Mouse (Mus musculus): ENCODE measurements around the gene Map1a. TPM values are rescaled to one million over a fixed set of nuclear protein-coding genes. Genes with fewer than 3 reads are reported as not detected.
A peak's percentile ranks its signal among the peaks of the same experiment; 100 is the strongest.

The Map1a gene
- total RNA-seq (2015) (0.10 TPM in 1 of 2 replicates, not detected in the other), total RNA-seq (2017) (not detected in 2 replicates)

DNA sequence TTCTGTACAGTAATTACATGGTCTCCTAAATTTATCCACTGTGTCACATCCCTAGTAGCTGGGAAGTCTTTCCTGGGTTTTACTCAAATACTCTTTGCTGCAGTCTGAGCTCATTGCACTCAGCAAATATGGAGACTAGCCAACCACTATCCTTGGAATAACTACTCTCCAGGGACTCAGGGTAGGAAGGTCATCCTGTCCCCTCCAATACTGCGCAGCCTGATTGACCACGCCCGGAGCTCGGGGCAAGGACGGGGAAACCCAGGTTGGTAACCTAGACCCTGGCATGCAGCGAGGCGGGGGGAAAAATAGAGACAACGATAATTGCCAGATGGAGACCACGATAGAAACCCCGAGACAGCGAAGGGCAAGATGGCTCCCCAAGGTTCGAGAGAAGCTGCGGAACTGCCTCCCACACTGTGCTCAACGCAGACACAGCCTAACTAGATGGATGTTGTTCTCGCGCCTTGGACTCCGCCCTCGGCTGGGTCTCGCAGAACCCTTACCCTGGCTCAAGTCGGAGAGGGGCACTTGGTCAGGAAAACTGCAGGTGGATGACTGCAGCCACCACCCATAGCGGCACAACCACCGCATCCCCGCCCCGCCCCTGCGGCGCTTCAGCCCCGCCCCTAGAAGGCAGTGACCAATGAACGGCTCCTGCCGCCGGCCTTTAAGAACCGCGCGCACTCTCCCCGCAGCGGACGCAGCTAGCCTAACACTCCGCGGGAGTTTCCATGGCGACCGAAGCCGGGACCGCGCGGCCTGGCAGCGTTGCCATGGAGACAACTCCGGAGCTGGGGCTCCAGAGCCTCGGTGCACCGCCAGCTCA, at the start of gene Map1a:
Gene Map1a, plus strand, starts transcription at position 700 of the 829 bp plus-strand sequence.
- peak; percentile 98 for ATAC-seq (replicated peaks; ENCODE audit: poor library complexity)

DNA sequence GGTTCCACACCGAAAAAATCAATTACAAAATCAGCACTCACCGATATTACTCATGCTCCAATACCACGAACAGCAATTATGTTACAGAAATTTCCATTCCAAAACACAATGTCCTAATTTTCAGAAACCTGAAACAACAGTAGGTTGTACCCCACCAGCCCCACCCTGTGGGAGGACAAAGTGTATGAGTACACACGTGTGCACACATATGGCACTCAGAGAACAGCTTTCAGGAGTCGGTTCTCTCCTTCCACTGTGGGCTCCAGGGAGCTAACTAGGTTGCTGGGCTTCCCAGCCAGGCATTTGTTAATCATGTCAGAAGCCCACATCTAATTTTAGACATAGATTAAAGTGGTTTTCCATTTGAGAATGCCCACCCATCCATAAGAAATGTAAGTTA, 45.3 kb upstream of the Map1a start:
- ATAC-seq (replicated peaks; ENCODE audit: poor library complexity): no peak

DNA sequence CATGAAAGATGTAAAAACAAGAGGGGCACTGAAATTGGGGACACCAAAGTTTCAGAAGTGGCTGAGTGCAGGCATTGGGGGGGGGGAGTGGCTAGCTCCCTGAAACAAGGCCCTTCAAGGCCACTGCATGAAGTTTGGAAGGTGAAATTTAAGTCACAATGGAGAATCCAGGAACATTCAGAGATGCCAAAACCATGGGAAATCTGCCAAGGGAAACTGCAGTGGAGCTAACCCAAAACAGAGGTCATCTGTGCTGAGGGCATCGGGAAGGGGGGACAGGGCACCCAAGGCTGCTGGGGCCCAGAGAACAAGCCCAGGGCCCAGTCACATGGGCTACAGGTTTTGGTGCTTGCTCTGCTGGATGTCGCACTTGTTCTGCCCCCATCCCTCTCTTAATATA, 39.6 kb upstream of the Map1a start:
- ATAC-seq (replicated peaks; ENCODE audit: poor library complexity): no peak

DNA sequence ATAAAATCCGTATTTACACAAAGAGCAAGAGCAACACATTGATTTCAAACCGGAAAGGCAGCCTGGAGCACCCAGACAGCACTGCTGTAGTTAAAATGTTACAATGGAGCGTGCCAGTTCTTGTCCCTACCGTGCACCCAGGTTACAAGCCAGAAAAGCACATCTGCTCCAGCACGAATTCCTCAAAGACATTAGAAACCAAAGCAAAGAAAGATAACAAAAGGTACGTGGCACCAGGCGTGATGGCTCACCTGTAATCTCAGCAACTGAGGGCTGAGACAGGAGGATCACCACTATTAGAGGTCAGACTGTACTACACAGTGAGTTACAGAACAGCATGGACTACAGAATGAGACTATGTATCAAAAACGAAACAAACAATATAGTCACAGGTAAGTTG, 21.0 kb upstream of the Map1a start:
- no peak for ATAC-seq (replicated peaks; ENCODE audit: poor library complexity)

DNA sequence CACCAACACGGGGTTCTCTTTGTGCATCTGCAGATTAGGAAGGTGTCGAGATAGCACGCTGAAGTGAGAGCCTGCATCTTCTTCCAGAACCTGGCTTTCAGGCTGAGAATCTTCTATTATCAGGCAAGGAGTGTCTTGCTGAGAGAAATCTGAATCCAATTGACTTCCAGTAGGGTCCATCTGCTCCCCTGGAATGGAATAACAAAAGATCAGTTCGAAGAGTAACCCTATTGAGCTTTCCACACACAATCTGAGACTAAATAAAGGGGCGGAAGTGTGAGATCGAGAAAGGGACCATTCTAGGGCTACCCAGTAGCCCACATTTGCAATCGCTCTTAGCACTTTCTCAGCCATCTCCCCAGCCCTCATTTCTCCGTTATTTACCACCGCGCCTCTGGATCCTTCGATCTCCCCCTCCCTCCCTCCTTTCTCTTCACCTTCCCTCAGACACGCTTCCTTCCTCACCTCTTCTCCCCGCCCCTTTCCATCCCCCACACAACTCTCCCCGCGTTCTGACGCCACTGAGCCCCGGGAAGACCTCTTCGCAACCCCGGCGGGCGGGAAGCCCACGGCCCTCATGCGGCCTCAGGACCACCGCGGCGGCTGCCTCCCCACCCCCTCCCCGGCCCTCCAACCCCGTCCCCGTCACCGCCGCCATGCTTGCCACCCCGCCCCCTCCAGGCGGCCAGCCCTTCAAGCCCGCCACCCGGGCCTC, 18.7 kb upstream of the Map1a start:
- 0 out of 2 replicates have a peak, but pooled peaks have one; percentile 12 for ATAC-seq (replicated peaks; ENCODE audit: poor library complexity)

GRCm38 (mm10) chr2:121271236-121271927, 18.0 kb upstream of the Map1a start, which contains the start of gene Trp53bp1:
Gene Trp53bp1 (minus strand): TSS chr2:121271407.
- ATAC-seq (replicated peaks; ENCODE audit: poor library complexity): peak; percentile 100

DNA sequence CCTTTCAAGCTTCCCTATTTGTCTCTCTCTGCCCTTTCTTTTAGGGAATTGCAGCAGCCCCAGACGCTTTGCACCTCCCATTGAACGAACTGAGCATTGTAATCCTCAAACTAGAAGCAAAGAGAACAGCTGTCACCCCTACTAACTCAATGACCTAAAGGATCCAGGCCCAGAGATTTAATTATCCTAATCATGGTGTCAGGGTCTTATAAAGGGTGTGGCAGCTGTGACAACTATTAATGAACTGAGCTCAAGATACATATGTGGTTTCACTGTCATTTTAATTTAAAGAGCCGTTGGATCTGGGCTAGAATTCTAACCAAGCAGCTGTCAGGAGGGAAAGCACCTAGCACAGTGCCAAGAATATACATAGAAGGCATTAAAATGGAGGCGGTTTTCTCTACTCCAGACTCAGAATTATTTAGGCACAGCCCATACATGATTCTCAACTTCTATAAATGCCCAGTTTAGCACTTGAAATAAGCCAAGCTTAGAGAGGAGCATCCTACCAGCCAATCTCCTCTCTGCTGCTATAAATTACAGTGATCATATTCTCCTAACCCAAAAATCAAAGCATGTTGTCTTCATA, 17.4 kb upstream of the Map1a start:
- no peak for ATAC-seq (replicated peaks; ENCODE audit: poor library complexity)

DNA sequence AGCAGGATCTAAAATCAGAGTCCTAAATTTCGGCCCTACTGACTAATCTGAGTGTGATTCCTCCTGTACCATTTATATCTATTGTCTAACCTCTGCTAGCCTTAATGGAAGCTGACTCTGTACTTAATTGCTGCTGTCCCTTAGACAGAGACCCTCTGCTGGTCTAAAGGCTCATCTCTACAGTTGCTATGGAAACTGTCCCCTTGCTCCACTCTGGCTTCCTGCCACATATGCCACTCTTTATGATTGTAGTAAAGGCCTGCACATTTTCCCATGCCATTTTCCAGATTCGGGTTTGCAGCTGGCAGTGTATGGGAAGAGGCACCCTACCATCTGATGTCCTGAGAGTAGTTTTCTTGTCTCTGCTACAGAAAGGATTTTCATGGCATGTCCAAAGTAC, 1.6 kb upstream of the Map1a start:
- ATAC-seq (replicated peaks; ENCODE audit: poor library complexity): no peak

GRCm38 (mm10) chr2:121289730-121290540, 535 bp downstream of the Map1a start:
- no peak for ATAC-seq (replicated peaks; ENCODE audit: poor library complexity)

DNA sequence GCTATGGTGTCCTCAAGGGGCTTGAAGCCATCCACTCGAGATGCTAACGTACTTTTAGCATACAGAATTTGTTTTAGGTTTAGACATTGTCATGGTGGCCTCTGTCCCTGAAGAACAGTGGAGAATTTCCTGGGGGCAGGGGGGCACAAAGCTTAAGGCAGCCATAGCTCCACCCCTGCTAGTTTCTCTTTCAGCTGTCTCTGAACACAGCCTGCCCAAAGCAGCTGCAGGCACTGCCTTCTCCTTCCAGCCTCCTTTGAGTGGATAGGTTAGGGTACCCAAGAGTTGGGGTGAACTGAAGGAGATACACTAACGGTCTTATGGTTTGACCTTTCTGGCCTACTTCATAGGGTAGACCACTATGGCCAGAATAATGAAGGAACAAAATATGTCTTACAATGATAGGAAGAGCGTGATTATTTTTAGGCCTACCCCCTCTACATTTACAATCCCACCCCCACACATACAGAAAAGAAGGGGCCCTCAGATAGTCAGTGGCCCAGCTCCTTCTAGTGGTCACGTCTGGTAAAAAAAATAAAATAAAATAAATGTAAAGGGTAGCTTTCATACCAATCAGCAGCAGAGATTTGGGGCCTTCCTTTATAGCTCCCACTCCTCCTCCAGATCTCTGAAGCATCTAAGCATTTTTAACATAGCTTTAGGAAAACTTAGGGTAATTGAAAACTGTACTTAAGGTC, 3.1 kb downstream of the Map1a start:
- ATAC-seq (replicated peaks; ENCODE audit: poor library complexity): no peak

DNA sequence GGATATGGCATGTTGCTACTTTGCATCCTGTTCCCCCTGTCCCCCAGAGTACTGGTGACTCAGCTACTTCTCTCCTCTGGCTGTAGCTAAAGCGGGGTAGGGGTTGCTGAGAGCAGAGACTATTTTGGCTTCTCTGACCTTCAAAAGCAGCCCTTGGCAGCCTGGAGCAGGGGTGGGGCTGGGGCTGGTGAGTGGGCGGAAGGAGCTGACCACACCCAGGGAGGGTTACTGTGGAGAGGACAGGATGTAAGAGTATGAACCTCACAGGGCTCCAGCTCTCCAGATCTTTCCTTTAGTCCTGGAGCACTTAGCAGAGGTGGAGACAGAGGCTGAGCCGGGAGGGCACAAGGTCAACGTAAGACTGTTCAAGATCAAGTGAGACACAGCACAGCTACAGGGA, 4.8 kb downstream of the Map1a start:
- no peak for ATAC-seq (replicated peaks; ENCODE audit: poor library complexity)

- ATAC-seq (replicated peaks; ENCODE audit: poor library complexity): no peak
These were observed 5.6 kb downstream of the Map1a start for GRCm38 (mm10) chr2:121294753-121295607.

- ATAC-seq (replicated peaks; ENCODE audit: poor library complexity): no peak
These were observed 6.5 kb downstream of the Map1a start for GRCm38 (mm10) chr2:121295608-121296571.

GRCm38 (mm10) chr2:121296754-121297231, 7.4 kb downstream of the Map1a start:
- no peak for ATAC-seq (replicated peaks; ENCODE audit: poor library complexity)

DNA sequence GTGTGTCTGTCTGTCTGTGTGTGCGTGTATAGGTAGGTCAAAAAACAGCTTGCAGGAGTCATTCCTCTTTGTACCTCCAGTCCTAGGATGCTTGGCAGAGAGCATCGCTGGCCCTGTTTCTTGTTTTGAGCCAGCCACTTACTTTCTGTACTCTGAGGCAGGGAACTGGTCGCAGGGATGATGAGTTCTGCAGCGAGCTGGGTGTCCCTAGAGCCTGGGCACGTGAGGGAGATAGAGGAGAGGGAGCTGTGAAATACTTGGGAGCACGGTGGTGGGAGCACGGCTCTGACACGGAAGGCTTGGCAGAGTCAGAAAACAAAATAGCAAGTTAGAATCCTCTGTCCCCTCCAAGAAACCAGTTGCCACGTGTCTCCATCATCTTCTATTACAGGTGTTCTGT, 8.3 kb downstream of the Map1a start:
- no peak for ATAC-seq (replicated peaks; ENCODE audit: poor library complexity)

DNA sequence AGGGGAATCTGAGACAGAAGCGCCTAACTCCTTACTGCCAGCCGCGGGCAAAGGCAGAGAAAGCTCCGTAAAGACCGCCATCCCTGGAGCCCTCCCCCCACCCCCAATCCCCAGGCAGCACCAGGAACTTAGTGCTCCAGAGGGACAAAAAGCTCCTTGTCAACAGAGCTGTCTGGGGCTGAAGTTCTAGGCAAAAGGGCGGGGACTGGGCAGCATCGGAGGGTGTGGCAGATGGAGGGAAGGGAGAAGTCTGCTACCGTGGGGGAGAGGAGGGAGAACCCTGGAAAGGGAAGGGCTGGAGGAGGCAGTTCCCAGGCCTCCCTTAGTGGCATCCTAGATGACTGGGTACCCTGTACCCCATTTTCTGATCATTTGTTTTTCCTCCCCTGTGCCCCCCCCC, 8.7 kb downstream of the Map1a start:
- no peak for ATAC-seq (replicated peaks; ENCODE audit: poor library complexity)

DNA sequence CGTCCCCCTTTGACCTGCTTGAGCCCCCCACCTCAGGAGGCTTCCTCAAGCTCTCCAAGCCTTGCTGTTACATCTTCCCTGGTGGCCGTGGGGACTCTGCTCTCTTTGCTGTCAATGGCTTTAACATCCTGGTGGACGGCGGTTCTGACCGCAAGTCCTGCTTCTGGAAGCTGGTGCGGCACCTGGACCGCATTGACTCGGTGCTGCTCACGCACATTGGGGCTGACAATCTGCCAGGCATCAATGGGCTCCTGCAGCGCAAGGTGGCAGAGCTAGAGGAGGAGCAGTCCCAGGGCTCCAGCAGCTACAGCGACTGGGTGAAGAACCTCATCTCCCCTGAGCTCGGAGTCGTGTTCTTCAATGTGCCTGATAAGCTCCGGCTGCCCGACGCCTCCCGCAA, 10.1 kb downstream of the Map1a start:
- ATAC-seq (replicated peaks; ENCODE audit: poor library complexity): no peak
